ENCODE assay signal across 25 mouse cellular contexts in the genomic region with DNA sequence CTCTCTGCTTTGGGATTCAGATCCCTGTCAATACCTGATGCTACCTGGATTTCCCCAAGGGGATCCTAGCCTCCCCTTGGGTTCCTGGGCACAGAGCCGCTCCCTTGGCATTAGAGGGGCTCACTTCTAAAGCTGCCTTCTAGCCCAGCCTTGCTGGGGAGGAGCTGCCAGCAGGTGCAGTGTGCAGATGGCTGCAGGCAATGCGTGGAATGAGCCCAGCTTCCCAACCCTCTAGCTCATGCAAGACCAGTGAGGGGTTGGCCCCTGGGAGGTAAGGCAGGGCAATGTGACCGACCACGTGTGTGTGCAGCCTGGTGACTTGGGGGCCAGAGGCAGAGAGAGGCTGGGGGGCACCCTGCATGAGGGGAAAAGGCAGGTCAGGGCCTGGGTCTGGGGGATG. TPM values are rescaled to one million over a fixed set of nuclear protein-coding genes. Genes with fewer than 3 reads are reported as not detected.
DNase-seq lines count a peak whose midpoint lies in the region; ATAC-seq and TF ChIP-seq lines count a peak whose summit lies in the region.
"Had no signal": no experiment of that assay in that cellular context is flagged by ENCODE, and none has a peak within 500 bp of the region (broad histone marks: within the 10 kb centered on the region; RNA-seq: fewer than 3 reads in every experiment).

No protein-coding gene starts in this region.

- intact Hi-C loops in heart, postnatal 10 days (cut with DNase I) = loop anchor here (10.0 kb wide), 1 partner anchor 48 kb away; no protein-coding TSS in a partner anchor
- intact Hi-C loops in gastrocnemius, adult 2 months (cut with DNase I) = no loop called here

- H3K4me2 ChIP-seq in forebrain, embryonic 16.5 days (ENCODE audit: low read length) = no peak overlapping the region
- no peak overlapping the region for H3K4me2 ChIP-seq in liver, embryonic 15.5 days
- no peak overlapping the region for H3K4me2 ChIP-seq in liver, embryonic 11.5 days
- H3K4me2 ChIP-seq: embryonic facial prominence, embryonic 12.5 days; forebrain, embryonic 15.5 days; heart, embryonic 12.5 days; kidney, embryonic 15.5 days; liver, embryonic 13.5 days; lung, embryonic 14.5 days; midbrain, embryonic 12.5 days; stomach, embryonic 15.5 days had no signal

- H3K27me3 ChIP-seq in forebrain, embryonic 10.5 days (ENCODE audit: poor library complexity, severe bottlenecking) = no peaks in the 10 kb centered on the region
- H3K27me3 ChIP-seq in forebrain, embryonic 16.5 days (replicated peaks; ENCODE audit: control insufficient read depth, insufficient read depth, low read length) = no peaks in the 10 kb centered on the region
- no peaks in the 10 kb centered on the region for H3K27me3 ChIP-seq in liver, embryonic 15.5 days
- H3K27me3 ChIP-seq in liver, embryonic 11.5 days (replicated peaks; ENCODE audit: control insufficient read depth, insufficient read depth, low read length) = no peaks in the 10 kb centered on the region
- 0 out of 2 replicates have a peak, but pooled peaks cover 5% of the 10 kb centered on the region for H3K27me3 ChIP-seq in E14TG2a.4 (ENCODE audit: insufficient read depth, low read length)
- no peaks in the 10 kb centered on the region for H3K27me3 ChIP-seq in limb, embryonic 10.5 days (ENCODE audit: low read depth, poor library complexity, severe bottlenecking)
- H3K27me3 ChIP-seq: embryonic facial prominence, embryonic 12.5 days; forebrain, embryonic 15.5 days; kidney, embryonic 15.5 days; liver, embryonic 13.5 days; midbrain, embryonic 12.5 days; stomach, embryonic 15.5 days had no signal

- H3K36me3 ChIP-seq in forebrain, embryonic 10.5 days (replicated peaks) = peaks cover 49% of the 10 kb centered on the region
- peaks cover 13% of the 10 kb centered on the region for H3K36me3 ChIP-seq in forebrain, embryonic 16.5 days (ENCODE audit: control insufficient read depth, insufficient read depth)
- no peaks in the 10 kb centered on the region for H3K36me3 ChIP-seq in liver, embryonic 15.5 days (replicated peaks)
- H3K36me3 ChIP-seq in liver, embryonic 11.5 days (ENCODE audit: control insufficient read depth, insufficient read depth, low read length) = no peaks in the 10 kb centered on the region
- peaks cover 33% of the 10 kb centered on the region for H3K36me3 ChIP-seq in E14TG2a.4 (ENCODE audit: insufficient read depth, low read length)
- H3K36me3 ChIP-seq in limb, embryonic 10.5 days = peaks cover 38% of the 10 kb centered on the region
- H3K36me3 ChIP-seq: liver, embryonic 13.5 days had no signal

- no peak for TF ChIP-seq CTCF in E14TG2a.4 (conservative IDR thresholded peaks at IDR 0.05; ENCODE audit: low read length)
- TF ChIP-seq CTCF in gastrocnemius, adult 2 months (IDR thresholded peaks at IDR 0.05) = no peak

- H3K9ac ChIP-seq in forebrain, embryonic 16.5 days (replicated peaks; ENCODE audit: low read depth, low read length) = no peak overlapping the region
- no peak overlapping the region for H3K9ac ChIP-seq in liver, embryonic 15.5 days
- no peak overlapping the region for H3K9ac ChIP-seq in liver, embryonic 11.5 days (ENCODE audit: low read depth, low read length)
- H3K9ac ChIP-seq: embryonic facial prominence, embryonic 12.5 days; forebrain, embryonic 15.5 days; heart, embryonic 12.5 days; kidney, embryonic 15.5 days; liver, embryonic 13.5 days; lung, embryonic 14.5 days; midbrain, embryonic 12.5 days; stomach, embryonic 15.5 days had no signal

- WGBS in forebrain, embryonic 10.5 days = 82% methylated on average over 4 of the region's 4 CpGs
- WGBS in forebrain, embryonic 16.5 days = 85% methylated on average over 4 of the region's 4 CpGs
- 68% methylated on average over 4 of the region's 4 CpGs for WGBS in liver, embryonic 15.5 days (ENCODE audit: insufficient replicate concordance)
- WGBS in liver, embryonic 11.5 days = 68% methylated on average over 4 of the region's 4 CpGs
- WGBS in limb, embryonic 10.5 days = 67% methylated on average over 4 of the region's 4 CpGs

- H3K27ac ChIP-seq in forebrain, embryonic 10.5 days = peak overlapping the region; percentile 48; the same call in 1 of the 2 replicates
- no peak overlapping the region for H3K27ac ChIP-seq in forebrain, embryonic 16.5 days (ENCODE audit: low read length)
- H3K27ac ChIP-seq in liver, embryonic 15.5 days (replicated peaks) = no peak overlapping the region
- no peak overlapping the region for H3K27ac ChIP-seq in liver, embryonic 11.5 days (ENCODE audit: low read depth, low read length)
- H3K27ac ChIP-seq in limb, embryonic 10.5 days = 0 out of 2 replicates have a peak overlapping the region, but pooled peaks have one; percentile 20
- no peak overlapping the region for H3K27ac ChIP-seq in gastrocnemius, adult 2 months
- H3K27ac ChIP-seq: embryonic facial prominence, embryonic 12.5 days; forebrain, embryonic 15.5 days; heart, adult 2 months; kidney, embryonic 15.5 days; liver, embryonic 13.5 days; midbrain, embryonic 12.5 days; stomach, embryonic 15.5 days had no signal

- H3K4me3 ChIP-seq in forebrain, embryonic 10.5 days = no peak overlapping the region
- H3K4me3 ChIP-seq in forebrain, embryonic 16.5 days (replicated peaks; ENCODE audit: low read length) = no peak overlapping the region
- no peak overlapping the region for H3K4me3 ChIP-seq in liver, embryonic 15.5 days (replicated peaks)
- no peak overlapping the region for H3K4me3 ChIP-seq in liver, embryonic 11.5 days (ENCODE audit: low read depth, low read length)
- H3K4me3 ChIP-seq in E14TG2a.4 (replicated peaks; ENCODE audit: low read length) = peak overlapping the region; percentile 60
- no peak overlapping the region for H3K4me3 ChIP-seq in limb, embryonic 10.5 days
- H3K4me3 ChIP-seq in gastrocnemius, adult 2 months = no peak overlapping the region
- H3K4me3 ChIP-seq: embryonic facial prominence, embryonic 12.5 days; forebrain, embryonic 15.5 days; heart, adult 2 months; heart, embryonic 12.5 days; kidney, embryonic 15.5 days; liver, embryonic 13.5 days; midbrain, embryonic 12.5 days; stomach, embryonic 15.5 days had no signal

- H3K4me1 ChIP-seq in forebrain, embryonic 10.5 days = 0 out of 2 replicates have a peak, but pooled peaks cover 6% of the 10 kb centered on the region
- H3K4me1 ChIP-seq in forebrain, embryonic 16.5 days (replicated peaks; ENCODE audit: control insufficient read depth, insufficient read depth, low read length) = peaks cover 5% of the 10 kb centered on the region
- no peaks in the 10 kb centered on the region for H3K4me1 ChIP-seq in liver, embryonic 15.5 days (replicated peaks)
- no peaks in the 10 kb centered on the region for H3K4me1 ChIP-seq in liver, embryonic 11.5 days (replicated peaks; ENCODE audit: control insufficient read depth, insufficient read depth, low read length)
- H3K4me1 ChIP-seq in E14TG2a.4 (replicated peaks; ENCODE audit: low read depth, low read length) = peaks cover 53% of the 10 kb centered on the region
- no peaks in the 10 kb centered on the region for H3K4me1 ChIP-seq in limb, embryonic 10.5 days
- H3K4me1 ChIP-seq: embryonic facial prominence, embryonic 12.5 days; heart, embryonic 12.5 days; liver, embryonic 13.5 days; midbrain, embryonic 12.5 days had no signal

- DNase-seq in forebrain, embryonic 10.5 days (ENCODE audit: extremely low spot score, low spot score) = no peak
- DNase-seq in liver, embryonic 11.5 days (ENCODE audit: low spot score) = no peak
- DNase-seq in limb, embryonic 10.5 days (ENCODE audit: low spot score) = no peak
- DNase-seq in heart, postnatal 10 days = no peak
- DNase-seq in gastrocnemius, adult 2 months = no peak
- DNase-seq: adrenal gland, postnatal 14 days; cerebellum, adult 18-20 months; cerebellum, postnatal 36 days; heart, adult 2 months; kidney, adult 18-20 months; kidney, postnatal 25 days; liver, embryonic 13.5 days; lung, embryonic 14.5 days; retina, postnatal 1 day; right cerebral cortex, postnatal 25 days; thymus, postnatal 14 days had no signal

- no peak for ATAC-seq in forebrain, embryonic 16.5 days
- 0 out of 2 replicates have a peak, but pooled peaks have one; percentile 22 for ATAC-seq in liver, embryonic 15.5 days (ENCODE audit: insufficient read depth)
- ATAC-seq in liver, embryonic 11.5 days (replicated peaks; ENCODE audit: low FRiP score) = no peak
- ATAC-seq: forebrain, embryonic 15.5 days had no signal

- H3K9me3 ChIP-seq in forebrain, embryonic 10.5 days = no peaks in the 10 kb centered on the region
- no peaks in the 10 kb centered on the region for H3K9me3 ChIP-seq in forebrain, embryonic 16.5 days (ENCODE audit: control insufficient read depth, low read length)
- no peaks in the 10 kb centered on the region for H3K9me3 ChIP-seq in liver, embryonic 15.5 days (replicated peaks)
- H3K9me3 ChIP-seq in liver, embryonic 11.5 days (ENCODE audit: control insufficient read depth, low read length) = no peaks in the 10 kb centered on the region
- H3K9me3 ChIP-seq in E14TG2a.4 (ENCODE audit: low read length) = no peaks in the 10 kb centered on the region
- H3K9me3 ChIP-seq in limb, embryonic 10.5 days (replicated peaks) = no peaks in the 10 kb centered on the region
- H3K9me3 ChIP-seq: embryonic facial prominence, embryonic 12.5 days; forebrain, embryonic 15.5 days; heart, embryonic 12.5 days; kidney, embryonic 15.5 days; liver, embryonic 13.5 days; midbrain, embryonic 12.5 days; stomach, embryonic 15.5 days had no signal

RNA-seq across cellular contexts. Expression of gene Eif4h, which starts 17.4 kb away (rescaled TPM):
- polyA plus RNA-seq in forebrain, embryonic 10.5 days (2016; fragmentation: Nextera tagmentation; extraction: Ambion mirVana) = 571 and 588 TPM in 2 replicates
- 405 and 411 TPM in 2 replicates for polyA plus RNA-seq in forebrain, embryonic 16.5 days (2015; fragmentation: Nextera tagmentation; extraction: Ambion mirVana)
- 171 and 194 TPM in 2 replicates for polyA plus RNA-seq in liver, embryonic 15.5 days (2015; fragmentation: Nextera tagmentation; extraction: Ambion mirVana)
- 401 and 428 TPM in 2 replicates for polyA plus RNA-seq in liver, embryonic 11.5 days (2014; fragmentation: Nextera tagmentation; extraction: Ambion mirVana)
- 664 and 686 TPM in 2 replicates for polyA plus RNA-seq in limb, embryonic 10.5 days (2016; fragmentation: Nextera tagmentation; extraction: Ambion mirVana)
- total RNA-seq in heart, postnatal 10 days (2021) = 100 to 1,000 TPM; 213 to 216 TPM
- 100 to 1,000 TPM in 1 of 2 experiments, 10 to 100 TPM in 1; 92.2 to 105 TPM for total RNA-seq in gastrocnemius, adult 2 months (2021)

RNA-seq across cellular contexts. Expression of gene Limk1, which starts 31.7 kb away (rescaled TPM):
- 6.2 and 7.1 TPM in 2 replicates for polyA plus RNA-seq in forebrain, embryonic 10.5 days (2016; fragmentation: Nextera tagmentation; extraction: Ambion mirVana)
- 15.2 and 19.0 TPM in 2 replicates for polyA plus RNA-seq in forebrain, embryonic 16.5 days (2015; fragmentation: Nextera tagmentation; extraction: Ambion mirVana)
- polyA plus RNA-seq in liver, embryonic 15.5 days (2015; fragmentation: Nextera tagmentation; extraction: Ambion mirVana) = 0.81 and 1.1 TPM in 2 replicates
- polyA plus RNA-seq in liver, embryonic 11.5 days (2014; fragmentation: Nextera tagmentation; extraction: Ambion mirVana) = 1.7 and 1.8 TPM in 2 replicates
- polyA plus RNA-seq in limb, embryonic 10.5 days (2016; fragmentation: Nextera tagmentation; extraction: Ambion mirVana) = 4.4 and 5.3 TPM in 2 replicates
- total RNA-seq in heart, postnatal 10 days (2021) = 10 to 100 TPM; 10.0 to 11.4 TPM
- 1 to 10 TPM; 1.5 to 2.2 TPM for total RNA-seq in gastrocnemius, adult 2 months (2021)

RNA-seq across cellular contexts. Expression of gene Lat2, which starts 41.9 kb away (rescaled TPM):
- polyA plus RNA-seq in forebrain, embryonic 10.5 days (2016; fragmentation: Nextera tagmentation; extraction: Ambion mirVana) = 2.8 and 4.2 TPM in 2 replicates
- 3.0 and 5.3 TPM in 2 replicates for polyA plus RNA-seq in forebrain, embryonic 16.5 days (2015; fragmentation: Nextera tagmentation; extraction: Ambion mirVana)
- 2.2 and 2.6 TPM in 2 replicates for polyA plus RNA-seq in liver, embryonic 15.5 days (2015; fragmentation: Nextera tagmentation; extraction: Ambion mirVana)
- polyA plus RNA-seq in liver, embryonic 11.5 days (2014; fragmentation: Nextera tagmentation; extraction: Ambion mirVana) = 2.0 and 2.1 TPM in 2 replicates
- polyA plus RNA-seq in limb, embryonic 10.5 days (2016; fragmentation: Nextera tagmentation; extraction: Ambion mirVana) = 4.0 and 4.5 TPM in 2 replicates
- 1 to 10 TPM; 2.8 to 4.5 TPM for total RNA-seq in heart, postnatal 10 days (2021)
- total RNA-seq in gastrocnemius, adult 2 months (2021) = 1 to 10 TPM in 1 of 2 experiments, under 1 TPM in 1; 0.87 to 1.2 TPM

Comparison
In these comparisons a context has a peak if more than half of its experiments do, and no peak if none do; other contexts are left out.
1. H3K27ac ChIP-seq: peak in forebrain, embryonic 10.5 days (single experiment) and limb, embryonic 10.5 days (single experiment); none in forebrain, embryonic 16.5 days (single experiment), liver, embryonic 15.5 days (single experiment), liver, embryonic 11.5 days (single experiment) and gastrocnemius, adult 2 months (single experiment).